Mouse (Mus musculus) gastrocnemius, postnatal 4 days (tissue): ENCODE results near the gene Eps8l3. TPM values are rescaled to one million over a fixed set of nuclear protein-coding genes. Genes with fewer than 3 reads are reported as not detected.
"Not testable (repeated sequence)": the region's sequence is repeated elsewhere in the genome, so short reads cannot be mapped to it uniquely, and the experiment has no call there.

Experiments used
- DNase-seq, 2 experiments: peaks; one replicate each; pipeline ENCODE4 v3.0.0; 2021 to 2022; ENCODE audit warnings: low spot score in 2 of 2, mixed read lengths in 2 of 2
- total RNA-seq, 2 experiments: library from RNA; stranded (reverse); gene quantifications; 2 replicates each; pipeline ENCODE4 v1.2.3; 2021

The Eps8l3 gene
- total RNA-seq, 2 experiments from 2014 or later = not detected

- DNase-seq = no peak
These were observed 24.2 kb upstream of the Eps8l3 start for GRCm38 (mm10) chr3:107852786-107853185.

- no peak for DNase-seq
These were observed 23.5 kb upstream of the Eps8l3 start for GRCm38 (mm10) chr3:107853232-107854181.

GRCm38 (mm10) chr3:107855368-107855767, 21.7 kb upstream of the Eps8l3 start:
- DNase-seq = no peak

- no peak for DNase-seq
These were observed 19.4 kb upstream of the Eps8l3 start for GRCm38 (mm10) chr3:107857646-107858045.

- DNase-seq = not testable (repeated sequence)
These were observed 15.5 kb upstream of the Eps8l3 start for GRCm38 (mm10) chr3:107861483-107861882.

- DNase-seq = no peak
These were observed 14.6 kb upstream of the Eps8l3 start for GRCm38 (mm10) chr3:107862471-107862870.

GRCm38 (mm10) chr3:107863471-107863870, 13.6 kb upstream of the Eps8l3 start:
- no peak for DNase-seq

GRCm38 (mm10) chr3:107863898-107864603, 13.0 kb upstream of the Eps8l3 start:
- DNase-seq = peak; percentile 66 to 86

- DNase-seq = no peak
These were observed 11.5 kb upstream of the Eps8l3 start for GRCm38 (mm10) chr3:107865364-107866091.

- peak; percentile 59 to 81 for DNase-seq
These were observed 9.9 kb upstream of the Eps8l3 start for GRCm38 (mm10) chr3:107867086-107867485.

- DNase-seq = no peak
These were observed 8.6 kb upstream of the Eps8l3 start for GRCm38 (mm10) chr3:107868452-107868851.

GRCm38 (mm10) chr3:107869097-107869496, 7.9 kb upstream of the Eps8l3 start:
- no peak for DNase-seq

GRCm38 (mm10) chr3:107869925-107870324, 7.1 kb upstream of the Eps8l3 start:
- no peak for DNase-seq

GRCm38 (mm10) chr3:107873335-107874251, 3.4 kb upstream of the Eps8l3 start:
- DNase-seq = no peak

- DNase-seq = no peak
These were observed 1.8 kb upstream of the Eps8l3 start for GRCm38 (mm10) chr3:107875231-107875630.

- DNase-seq = no peak
These were observed 1.0 kb downstream of the Eps8l3 start for GRCm38 (mm10) chr3:107877747-107878736.

- peak in 1 of 2 experiments; percentile 50 for DNase-seq
These were observed 10.9 kb downstream of the Eps8l3 start for GRCm38 (mm10) chr3:107887674-107888495.

GRCm38 (mm10) chr3:107889236-107889635, 12.2 kb downstream of the Eps8l3 start:
- DNase-seq = not testable (repeated sequence)
